Comparison of ENCODE assay signal across 1 mouse cellular context in the genomic region with DNA sequence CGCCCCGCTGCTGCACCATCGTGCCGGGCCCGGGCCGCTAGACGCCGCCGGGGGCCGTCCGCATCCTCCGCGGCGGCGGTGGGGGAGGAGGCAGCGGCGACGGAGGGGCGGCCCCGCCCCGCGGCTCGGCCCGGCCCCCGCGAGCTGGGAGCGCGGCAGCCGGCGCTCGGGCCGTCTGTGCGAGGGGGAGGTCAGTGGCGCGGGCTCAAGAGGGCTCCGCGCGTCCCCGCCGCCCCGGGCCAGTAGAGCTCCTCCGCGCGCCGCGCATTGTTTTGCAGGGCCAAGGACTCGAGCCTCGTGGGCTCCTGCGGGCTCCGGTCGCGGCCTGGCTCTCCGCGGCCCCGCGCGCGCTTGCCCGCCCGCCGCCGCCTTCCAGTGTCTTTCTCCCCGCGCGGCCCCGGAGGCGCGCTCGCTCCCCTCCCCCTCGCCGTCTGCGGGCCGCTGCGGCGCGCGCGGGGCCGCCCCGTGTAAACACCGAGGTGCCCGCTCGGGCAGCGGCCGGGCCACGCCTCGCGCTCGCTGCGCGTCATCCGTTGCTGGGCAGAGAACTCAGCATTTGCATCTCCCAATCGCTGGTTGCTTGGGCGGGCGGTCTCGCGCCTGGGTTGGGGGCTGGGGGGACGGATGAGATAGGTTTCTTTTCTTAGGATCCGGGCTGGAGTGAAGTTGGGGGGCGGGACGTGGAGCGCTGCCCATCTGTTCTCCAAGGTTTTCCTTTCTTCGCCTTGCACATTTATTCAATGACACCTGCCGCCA.
TF ChIP-seq lines count a peak whose summit lies in the region.

A gene (minus strand): TSS at position 384 of the 756 bp plus-strand sequence.

TF ChIP-seq in MEL, 35 proteins besides CTCF, POLR2A, EP300 and RAD21 (continued from another document):
- no peak for TF ChIP-seq POLR2AphosphoS5 (IDR thresholded peaks at IDR 0.05; ENCODE audit: borderline replicate concordance, low read depth, low read length)
- 0 out of 2 replicates have a peak, but pooled peaks have one; percentile 8 for TF ChIP-seq E2F4 (IDR thresholded peaks at IDR 0.05; ENCODE audit: borderline replicate concordance, low read depth, low read length)
- TF ChIP-seq MAFK (IDR thresholded peaks at IDR 0.05; ENCODE audit: borderline replicate concordance, low read depth, low read length) = no peak
- TF ChIP-seq UBTF (IDR thresholded peaks at IDR 0.05; ENCODE audit: borderline replicate concordance, insufficient read depth, low read depth, low read length) = no peak
- TF ChIP-seq MYC (IDR thresholded peaks at IDR 0.05; ENCODE audit: low read depth, low read length) = no peak; the same call in 1 of the 2 replicates
- TF ChIP-seq MEF2A (IDR thresholded peaks at IDR 0.05; ENCODE audit: extremely low read depth, insufficient replicate concordance, low read depth, low read length, poor library complexity, severe bottlenecking) = no peak
- TF ChIP-seq ELF1 (IDR thresholded peaks at IDR 0.05; ENCODE audit: low read depth, low read length) = 0 out of 2 replicates have a peak, but pooled peaks have one; percentile 15
- peak; percentile 9; the same call in 1 of the 2 replicates for TF ChIP-seq HCFC1 (IDR thresholded peaks at IDR 0.05; ENCODE audit: low read depth, low read length)
- TF ChIP-seq SMC3 (IDR thresholded peaks at IDR 0.05; ENCODE audit: low read depth, low read length) = no peak
